ENCODE assay signal across 10 mouse cellular contexts in genomic region chr7:143793121-143793520, GRCm38 (mm10). TPM values are rescaled to one million over a fixed set of nuclear protein-coding genes. Genes with fewer than 3 reads are reported as not detected.
DNase-seq lines count a peak whose midpoint lies in the region; ATAC-seq and TF ChIP-seq lines count a peak whose summit lies in the region.
"Had no signal": no experiment of that assay in that cellular context is flagged by ENCODE, and none has a peak within 500 bp of the region (broad histone marks: within the 10 kb centered on the region; RNA-seq: fewer than 3 reads in every experiment).

No protein-coding gene starts in this region.

- H3K36me3 ChIP-seq in testis, adult 2 months (ENCODE audit: control insufficient read depth, insufficient read depth, low read length): no peaks in the 10 kb centered on the region; the same call in 1 of the 2 replicates
- peaks cover 26% of the 10 kb centered on the region; the same call in 1 of the 2 replicates for H3K36me3 ChIP-seq in lung, embryonic 14.5 days (ENCODE audit: insufficient read depth)
- H3K36me3 ChIP-seq in stomach, embryonic 16.5 days (ENCODE audit: control insufficient read depth, insufficient read depth, low read length): peaks cover 14% of the 10 kb centered on the region; the same call in 1 of the 2 replicates

- H3K27ac ChIP-seq in cerebellum, adult 2 months (ENCODE audit: insufficient read depth, low read length): no peak overlapping the region
- H3K27ac ChIP-seq in testis, adult 2 months (ENCODE audit: control insufficient read depth, insufficient read depth, low read depth, low read length): no peak overlapping the region
- H3K27ac ChIP-seq in lung, embryonic 14.5 days (ENCODE audit: low read depth): no peak overlapping the region
- no peak overlapping the region for H3K27ac ChIP-seq in stomach, embryonic 16.5 days (ENCODE audit: low read length)

- no peak overlapping the region for H3K4me3 ChIP-seq in cerebellum, adult 2 months (replicated peaks; ENCODE audit: insufficient read depth, low read depth, low read length)
- no peak overlapping the region for H3K4me3 ChIP-seq in testis, adult 2 months (ENCODE audit: control insufficient read depth, low read depth, low read length)
- no peak overlapping the region for H3K4me3 ChIP-seq in lung, embryonic 14.5 days (ENCODE audit: low read depth, low read length)
- no peak overlapping the region for H3K4me3 ChIP-seq in stomach, embryonic 16.5 days (replicated peaks; ENCODE audit: low read length)

- no peak for TF ChIP-seq POLR2A in cerebellum, adult 2 months (IDR thresholded peaks at IDR 0.05; ENCODE audit: borderline replicate concordance, insufficient read depth, low read length)
- no peak for TF ChIP-seq POLR2A in testis, adult 2 months (IDR thresholded peaks at IDR 0.05; ENCODE audit: control insufficient read depth, low read depth, low read length)

- no peak overlapping the region for H3K4me2 ChIP-seq in lung, embryonic 14.5 days
- no peak overlapping the region for H3K4me2 ChIP-seq in stomach, embryonic 16.5 days (ENCODE audit: low read depth, low read length)

- WGBS in cerebellum, adult 2 months: 57% methylated on average over 4 of the region's 4 CpGs
- WGBS in lung, embryonic 14.5 days: 53% methylated on average over 4 of the region's 4 CpGs
- 52% methylated on average over 4 of the region's 4 CpGs for WGBS in stomach, embryonic 16.5 days

- peak; percentile 55 for TF ChIP-seq CTCF in cerebellum, adult 2 months (IDR thresholded peaks at IDR 0.05; ENCODE audit: borderline replicate concordance, insufficient read depth, low read depth, low read length)
- peak; percentile 31; the same call in 1 of the 2 replicates for TF ChIP-seq CTCF in testis, adult 2 months (IDR thresholded peaks at IDR 0.05; ENCODE audit: control insufficient read depth, insufficient read depth, insufficient replicate concordance, low read depth, low read length)
- TF ChIP-seq CTCF in lung, embryonic 14.5 days (IDR thresholded peaks at IDR 0.05; ENCODE audit: low read depth): peak; percentile 73

- peak; percentile 65 to 66 for ATAC-seq in hematopoietic stem cell, adult 5-6 weeks (replicated peaks in 1 of 2; ENCODE audit: insufficient read depth in 1 of 2, low FRiP score in 2 of 2, low TSS enrichment in 1 of 2, low read depth in 1 of 2, poor library complexity in 2 of 2, severe bottlenecking in 2 of 2)
- ATAC-seq in lung, embryonic 14.5 days (ENCODE audit: insufficient read depth): peak; percentile 60
- ATAC-seq in stomach, embryonic 16.5 days (ENCODE audit: insufficient read depth, low FRiP score): peak; percentile 87; the same call in 1 of the 2 replicates

- peak; percentile 21 to 32 for DNase-seq in cerebellum, adult 2 months
- DNase-seq in cerebellum, adult 8-10 months: no peak
- no peak for DNase-seq in testis, postnatal 14 days (ENCODE audit: low spot score)
- DNase-seq in lung, embryonic 14.5 days: peak; percentile 56
- no peak for DNase-seq in left cerebral cortex, adult 18-20 months (ENCODE audit: low spot score in 2 of 2)

- no peak overlapping the region for H3K9ac ChIP-seq in lung, embryonic 14.5 days
- no peak overlapping the region for H3K9ac ChIP-seq in stomach, embryonic 16.5 days (ENCODE audit: low read length)

- H3K4me1 ChIP-seq in cerebellum, adult 2 months (ENCODE audit: control insufficient read depth, insufficient read depth, low read length): no peaks in the 10 kb centered on the region
- no peaks in the 10 kb centered on the region for H3K4me1 ChIP-seq in testis, adult 2 months (ENCODE audit: control insufficient read depth, insufficient read depth, low read length)
- H3K4me1 ChIP-seq in lung, embryonic 14.5 days (ENCODE audit: insufficient read depth): no peaks in the 10 kb centered on the region
- H3K4me1 ChIP-seq in stomach, embryonic 16.5 days (ENCODE audit: control insufficient read depth, insufficient read depth, low read length): no peaks in the 10 kb centered on the region

- no peaks in the 10 kb centered on the region for H3K9me3 ChIP-seq in lung, embryonic 14.5 days (ENCODE audit: low read depth, low read length)
- no peaks in the 10 kb centered on the region for H3K9me3 ChIP-seq in stomach, embryonic 16.5 days (replicated peaks; ENCODE audit: control insufficient read depth, low read length)

- no peaks in the 10 kb centered on the region; the same call in 1 of the 2 replicates for H3K27me3 ChIP-seq in cerebellum, adult 2 months (ENCODE audit: control insufficient read depth, insufficient read depth, low read length)
- H3K27me3 ChIP-seq in testis, adult 2 months (ENCODE audit: control insufficient read depth, insufficient read depth, low read length): no peaks in the 10 kb centered on the region
- H3K27me3 ChIP-seq in lung, embryonic 14.5 days (ENCODE audit: insufficient read depth, low read length): no peaks in the 10 kb centered on the region
- no peaks in the 10 kb centered on the region for H3K27me3 ChIP-seq in stomach, embryonic 16.5 days (ENCODE audit: control insufficient read depth, insufficient read depth, low read length)

RNA-seq across cellular contexts. Expression of gene Mrgpre, which starts 8.8 kb away (rescaled TPM):
- polyA plus RNA-seq in cerebellum, adult 2 months (2012; rRNA removed): 4.0 and 4.4 TPM in 2 replicates
- 0.11 and 0.18 TPM in 2 replicates for polyA plus RNA-seq in testis, adult 2 months (2012; rRNA removed)
- total RNA-seq in hematopoietic stem cell, adult 5-6 weeks (2017): 0.81 and 1.3 TPM in 2 replicates
- polyA plus RNA-seq in lung, embryonic 14.5 days (2014; fragmentation: Nextera tagmentation; extraction: Ambion mirVana): 1.5 and 1.9 TPM in 2 replicates
- polyA plus RNA-seq in stomach, embryonic 16.5 days (2015; fragmentation: Nextera tagmentation; extraction: Ambion mirVana): 0.98 and 1.6 TPM in 2 replicates
- 1 to 10 TPM; 6.4 to 7.2 TPM for total RNA-seq in left cerebral cortex, adult 18-20 months (2021)

RNA-seq across cellular contexts. Expression of gene Mrgprg, which starts 26.3 kb away (rescaled TPM):
- polyA plus RNA-seq in cerebellum, adult 2 months (2012; rRNA removed): not detected in 2 replicates
- not detected in 2 replicates for polyA plus RNA-seq in testis, adult 2 months (2012; rRNA removed)
- total RNA-seq in hematopoietic stem cell, adult 5-6 weeks (2017): not detected in 2 replicates
- polyA plus RNA-seq in lung, embryonic 14.5 days (2014; fragmentation: Nextera tagmentation; extraction: Ambion mirVana): not detected in 2 replicates
- polyA plus RNA-seq in stomach, embryonic 16.5 days (2015; fragmentation: Nextera tagmentation; extraction: Ambion mirVana): not detected in 2 replicates
- total RNA-seq in left cerebral cortex, adult 18-20 months (2021): not detected
- total RNA-seq: ES-E14; heart, postnatal 14 days had no signal

RNA-seq across cellular contexts. Expression of gene Nadsyn1, which starts 29.5 kb away (rescaled TPM):
- 10.8 and 12.5 TPM in 2 replicates for polyA plus RNA-seq in cerebellum, adult 2 months (2012; rRNA removed)
- 11.4 and 12.1 TPM in 2 replicates for polyA plus RNA-seq in testis, adult 2 months (2012; rRNA removed)
- total RNA-seq in hematopoietic stem cell, adult 5-6 weeks (2017): 8.1 and 8.9 TPM in 2 replicates
- 6.7 and 9.5 TPM in 2 replicates for polyA plus RNA-seq in lung, embryonic 14.5 days (2014; fragmentation: Nextera tagmentation; extraction: Ambion mirVana)
- polyA plus RNA-seq in stomach, embryonic 16.5 days (2015; fragmentation: Nextera tagmentation; extraction: Ambion mirVana): 11.1 and 15.1 TPM in 2 replicates
- total RNA-seq in left cerebral cortex, adult 18-20 months (2021): 1 to 10 TPM; 4.7 to 9.0 TPM

RNA-seq across cellular contexts. Expression of gene Dhcr7, which starts 29.8 kb away (rescaled TPM):
- 70.7 and 79.2 TPM in 2 replicates for polyA plus RNA-seq in cerebellum, adult 2 months (2012; rRNA removed)
- polyA plus RNA-seq in testis, adult 2 months (2012; rRNA removed): 42.3 and 42.9 TPM in 2 replicates
- 10.4 and 13.5 TPM in 2 replicates for total RNA-seq in hematopoietic stem cell, adult 5-6 weeks (2017)
- 44.2 and 45.3 TPM in 2 replicates for polyA plus RNA-seq in lung, embryonic 14.5 days (2014; fragmentation: Nextera tagmentation; extraction: Ambion mirVana)
- 42.4 and 47.7 TPM in 2 replicates for polyA plus RNA-seq in stomach, embryonic 16.5 days (2015; fragmentation: Nextera tagmentation; extraction: Ambion mirVana)
- total RNA-seq in left cerebral cortex, adult 18-20 months (2021): 10 to 100 TPM; 34.4 to 36.7 TPM

RNA-seq across cellular contexts. Expression of gene Osbpl5, which starts 36.3 kb away (rescaled TPM):
- 32.4 and 35.6 TPM in 2 replicates for polyA plus RNA-seq in cerebellum, adult 2 months (2012; rRNA removed)
- 7.9 and 8.4 TPM in 2 replicates for polyA plus RNA-seq in testis, adult 2 months (2012; rRNA removed)
- 14.9 and 28.2 TPM in 2 replicates for total RNA-seq in hematopoietic stem cell, adult 5-6 weeks (2017)
- polyA plus RNA-seq in lung, embryonic 14.5 days (2014; fragmentation: Nextera tagmentation; extraction: Ambion mirVana): 34.2 and 36.8 TPM in 2 replicates
- 43.5 and 52.2 TPM in 2 replicates for polyA plus RNA-seq in stomach, embryonic 16.5 days (2015; fragmentation: Nextera tagmentation; extraction: Ambion mirVana)
- 10 to 100 TPM; 34.1 to 36.6 TPM for total RNA-seq in left cerebral cortex, adult 18-20 months (2021)

Comparison
In these comparisons a context has a peak if more than half of its experiments do, and no peak if none do; other contexts are left out.
1. DNase-seq: peak in cerebellum, adult 2 months (2 of 2) and lung, embryonic 14.5 days (single experiment); none in cerebellum, adult 8-10 months (single experiment), testis, postnatal 14 days (single experiment) and left cerebral cortex, adult 18-20 months (0 of 2).
2. Peak in every context shown above with its lines, with median percentiles within 50 percentile points of each other: CTCF ChIP-seq and ATAC-seq.